Mouse (Mus musculus): ENCODE results near the gene Tnks1bp1. TPM values are rescaled to one million over a fixed set of nuclear protein-coding genes. Genes with fewer than 3 reads are reported as not detected.
A peak's percentile ranks its signal among the peaks of the same experiment; 100 is the strongest.

Tnks1bp1 gene
- polyA plus RNA-seq, 1 experiment from 2014 or later = 7.0 TPM

DNA sequence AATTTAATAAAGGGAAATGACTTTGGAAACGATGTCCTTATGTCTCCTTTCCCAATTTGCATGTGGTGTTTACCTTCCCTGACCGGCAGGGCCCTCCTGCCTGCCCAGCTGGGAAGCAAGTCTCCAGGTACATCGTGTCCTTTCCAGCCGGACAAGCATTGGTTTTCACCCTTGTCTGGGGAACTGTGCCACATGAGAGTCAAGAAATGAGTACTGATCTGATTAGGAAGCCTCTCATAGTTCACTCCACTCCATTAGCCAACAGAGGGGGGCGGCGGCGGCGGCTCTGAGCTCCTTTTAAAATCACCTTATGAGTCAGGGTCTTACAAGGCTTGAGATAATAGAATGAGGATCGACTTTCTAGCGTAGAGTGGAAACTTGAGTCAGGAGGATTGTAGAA, 741 bp upstream of the Tnks1bp1 start:
- peaks cover 20% of the 10 kb centered on the region for H3K4me1 ChIP-seq (ENCODE audit: control insufficient read depth, insufficient read depth, low read length)
- 66% methylated on average over 10 of the region's 10 CpGs for WGBS
- DNase-seq (ENCODE audit: low spot score) (peak; percentile 27), ATAC-seq (ENCODE audit: insufficient number of reproducible peaks, low FRiP score, low TSS enrichment, low read depth) (no peak)
- H3K9ac ChIP-seq (ENCODE audit: low read length) = 0 out of 2 replicates have a peak overlapping the region, but pooled peaks have one; percentile 43
- no peaks in the 10 kb centered on the region for H3K9me3 ChIP-seq (ENCODE audit: control insufficient read depth, low read length)
- H3K27me3 ChIP-seq (ENCODE audit: control insufficient read depth, insufficient read depth, low read length) = no peaks in the 10 kb centered on the region
- H3K27ac ChIP-seq (replicated peaks; ENCODE audit: low read depth, low read length) = no peak overlapping the region
- peaks cover 27% of the 10 kb centered on the region for H3K36me3 ChIP-seq (ENCODE audit: control insufficient read depth, insufficient read depth, low read length)
- H3K4me2 ChIP-seq (ENCODE audit: low read depth, severe bottlenecking) = peak overlapping the region; percentile 63; the same call in 1 of the 2 replicates
- peak overlapping the region; percentile 79; the same call in 1 of the 2 replicates for H3K4me3 ChIP-seq (ENCODE audit: low read depth, low read length)

DNA sequence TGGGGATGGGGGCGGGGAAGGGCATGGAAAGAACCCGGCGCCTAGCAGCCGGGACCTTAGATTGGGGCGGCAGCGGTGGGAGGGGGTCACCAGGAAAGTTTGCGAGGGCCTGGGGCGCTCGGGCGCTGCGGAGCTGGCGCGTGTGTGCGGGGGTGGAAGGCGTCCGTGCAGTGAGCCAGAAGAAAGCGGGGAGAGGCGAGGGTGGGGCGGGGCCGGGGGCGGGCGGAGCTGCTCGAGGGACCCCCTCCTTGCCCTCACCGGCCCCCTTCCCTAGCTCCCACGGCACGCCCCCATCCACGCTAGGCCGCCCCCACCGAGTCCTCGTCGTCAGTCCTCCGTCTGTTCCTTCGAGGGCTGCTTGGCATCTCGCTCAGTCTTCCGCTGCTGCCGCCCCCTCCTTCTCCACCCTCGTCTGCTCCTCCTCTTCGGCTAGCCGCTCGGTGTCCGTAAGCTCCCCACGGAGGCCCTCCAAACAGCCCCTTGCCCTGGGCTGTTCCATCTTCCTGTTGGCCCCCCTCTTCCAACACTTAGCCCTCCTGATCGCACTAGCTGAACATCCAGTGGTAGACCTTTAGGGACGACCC, 438 bp downstream of the Tnks1bp1 start:
- Histone ChIP-seq H3K36me3 (ENCODE audit: control insufficient read depth, insufficient read depth, low read length) (peaks cover 20% of the 10 kb centered on the region), H3K4me1 (ENCODE audit: control insufficient read depth, insufficient read depth, low read length) (peaks cover 20% of the 10 kb centered on the region)

DNA sequence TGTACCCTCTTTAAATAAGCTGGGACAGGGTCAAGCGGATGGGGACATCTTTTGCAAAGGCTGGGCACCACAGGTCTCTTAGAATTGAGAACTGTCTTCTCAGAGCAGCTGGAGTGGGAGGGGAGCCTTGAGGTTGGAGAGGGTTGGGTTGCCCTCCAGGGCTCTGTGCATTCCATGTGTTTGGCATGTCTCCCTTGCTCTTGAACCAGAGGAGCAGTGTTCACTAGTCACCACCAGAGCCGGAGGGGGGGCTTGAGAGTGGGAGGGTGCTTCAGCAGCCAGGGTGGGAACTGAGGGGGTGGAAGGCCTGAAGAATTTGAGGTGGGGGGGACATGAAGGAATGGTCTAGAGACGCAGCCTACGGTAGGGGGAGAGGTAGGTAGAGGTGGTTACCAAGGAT, 1.5 kb downstream of the Tnks1bp1 start:
- DNase-seq (ENCODE audit: low spot score) = no peak
- Histone ChIP-seq H3K9me3 (ENCODE audit: control insufficient read depth, low read length) (no peaks in the 10 kb centered on the region), H3K4me3 (ENCODE audit: low read depth, low read length) (no peak overlapping the region; the same call in 1 of the 2 replicates), H3K9ac (ENCODE audit: low read length) (no peak overlapping the region), H3K27ac (replicated peaks; ENCODE audit: low read depth, low read length) (no peak overlapping the region), H3K27me3 (ENCODE audit: control insufficient read depth, insufficient read depth, low read length) (no peaks in the 10 kb centered on the region), H3K4me1 (ENCODE audit: control insufficient read depth, insufficient read depth, low read length) (peaks cover 20% of the 10 kb centered on the region), H3K4me2 (ENCODE audit: low read depth, severe bottlenecking) (peak overlapping the region; percentile 45; the same call in 1 of the 2 replicates), H3K36me3 (ENCODE audit: control insufficient read depth, insufficient read depth, low read length) (peaks cover 14% of the 10 kb centered on the region)
- ATAC-seq (ENCODE audit: insufficient number of reproducible peaks, low FRiP score, low TSS enrichment, low read depth) = no peak
- WGBS = 81% methylated on average over 4 of the region's 4 CpGs

More for the DNA sequence above, 438 bp downstream of the Tnks1bp1 start:
- WGBS = 0% methylated on average over 29 of the region's 44 CpGs
- Histone ChIP-seq H3K27ac (replicated peaks; ENCODE audit: low read depth, low read length) (peak overlapping the region; percentile 79), H3K4me2 (ENCODE audit: low read depth, severe bottlenecking) (peak overlapping the region; percentile 63), H3K4me3 (ENCODE audit: low read depth, low read length) (peak overlapping the region; percentile 79), H3K9ac (ENCODE audit: low read length) (peak overlapping the region; percentile 70), H3K27me3 (ENCODE audit: control insufficient read depth, insufficient read depth, low read length) (no peaks in the 10 kb centered on the region), H3K9me3 (ENCODE audit: control insufficient read depth, low read length) (no peaks in the 10 kb centered on the region)
- DNase-seq (ENCODE audit: low spot score) (peak; percentile 71), ATAC-seq (ENCODE audit: insufficient number of reproducible peaks, low FRiP score, low TSS enrichment, low read depth) (peak; percentile 67)

DNA sequence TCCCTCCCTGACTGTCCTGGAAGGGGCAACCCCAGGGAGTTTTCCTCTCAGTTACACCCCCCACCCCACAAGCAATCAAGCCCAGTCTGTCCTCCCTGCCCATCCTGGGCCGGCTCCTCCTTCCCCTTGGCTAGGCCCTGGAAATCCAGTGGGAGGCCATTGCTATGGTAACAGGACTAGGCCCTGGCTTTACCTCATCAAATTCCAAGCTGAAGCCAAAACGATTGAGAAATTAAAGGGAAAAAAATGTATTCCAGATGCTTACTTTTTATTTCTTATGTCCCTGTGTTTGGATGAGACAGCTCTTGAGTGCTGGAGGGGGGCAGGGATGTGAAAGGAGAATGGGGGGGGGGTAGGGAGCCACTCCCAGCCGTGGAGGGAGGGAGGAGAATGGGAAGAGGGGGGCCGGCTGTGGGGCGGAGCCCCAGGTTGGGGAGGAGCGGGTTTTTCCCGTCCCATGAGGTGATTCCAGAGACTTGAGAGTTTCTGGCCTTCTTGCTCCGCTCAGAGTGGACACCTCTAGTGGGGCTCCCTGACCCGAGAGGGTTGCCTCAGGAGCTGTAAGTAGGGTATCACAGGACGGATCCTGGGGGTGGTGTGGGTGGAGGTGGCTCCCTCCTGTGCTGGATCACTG, 2.3 kb downstream of the Tnks1bp1 start:
- Histone ChIP-seq H3K9ac (ENCODE audit: low read length) (peak overlapping the region; percentile 37), H3K27me3 (ENCODE audit: control insufficient read depth, insufficient read depth, low read length) (no peaks in the 10 kb centered on the region), H3K36me3 (ENCODE audit: control insufficient read depth, insufficient read depth, low read length) (peaks cover 9% of the 10 kb centered on the region), H3K9me3 (ENCODE audit: control insufficient read depth, low read length) (no peaks in the 10 kb centered on the region), H3K4me1 (ENCODE audit: control insufficient read depth, insufficient read depth, low read length) (peaks cover 20% of the 10 kb centered on the region), H3K27ac (replicated peaks; ENCODE audit: low read depth, low read length) (peak overlapping the region; percentile 56; the same call in 1 of the 2 replicates), H3K4me3 (ENCODE audit: low read depth, low read length) (peak overlapping the region; percentile 14; the same call in 1 of the 2 replicates), H3K4me2 (ENCODE audit: low read depth, severe bottlenecking) (peak overlapping the region; percentile 45)
- WGBS = 9% methylated on average over 10 of the region's 10 CpGs
- peak; percentile 42 for ATAC-seq (ENCODE audit: insufficient number of reproducible peaks, low FRiP score, low TSS enrichment, low read depth)
- peak; percentile 59 for DNase-seq (ENCODE audit: low spot score)

DNA sequence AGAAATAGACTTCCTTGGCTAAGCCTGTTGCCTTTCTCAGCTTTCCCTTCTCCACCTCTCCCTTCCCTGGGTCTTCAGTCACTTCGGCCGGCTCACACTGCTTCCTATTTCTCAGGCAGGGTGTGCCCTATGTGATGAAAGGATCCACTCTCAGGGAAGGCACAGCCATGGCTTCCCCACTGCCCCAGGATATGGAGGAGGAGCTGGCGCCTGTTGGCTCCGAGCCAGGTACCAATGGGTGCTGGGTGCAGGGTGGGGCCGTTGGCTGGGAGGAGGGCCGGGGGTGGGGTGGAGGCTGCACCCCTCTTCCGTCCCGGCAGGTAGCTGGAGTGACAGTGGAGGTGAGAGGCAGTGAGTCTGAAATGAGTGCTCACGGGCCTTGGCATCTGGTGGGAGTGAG, 2.9 kb downstream of the Tnks1bp1 start:
- WGBS = 55% methylated on average over 9 of the region's 9 CpGs
- no peak overlapping the region; the same call in 1 of the 2 replicates for H3K9ac ChIP-seq (ENCODE audit: low read length)
- no peak; the same call in 1 of the 2 replicates for ATAC-seq (ENCODE audit: insufficient number of reproducible peaks, low FRiP score, low TSS enrichment, low read depth)
- peak overlapping the region; percentile 14; the same call in 1 of the 2 replicates for H3K4me3 ChIP-seq (ENCODE audit: low read depth, low read length)
- no peaks in the 10 kb centered on the region for H3K27me3 ChIP-seq (ENCODE audit: control insufficient read depth, insufficient read depth, low read length)
- H3K27ac ChIP-seq (replicated peaks; ENCODE audit: low read depth, low read length) = 0 out of 2 replicates have a peak overlapping the region, but pooled peaks have one; percentile 56
- H3K9me3 ChIP-seq (ENCODE audit: control insufficient read depth, low read length) = no peaks in the 10 kb centered on the region
- peak overlapping the region; percentile 45 for H3K4me2 ChIP-seq (ENCODE audit: low read depth, severe bottlenecking)
- DNase-seq (ENCODE audit: low spot score) = no peak
- H3K4me1 ChIP-seq (ENCODE audit: control insufficient read depth, insufficient read depth, low read length) = peaks cover 20% of the 10 kb centered on the region
- H3K36me3 ChIP-seq (ENCODE audit: control insufficient read depth, insufficient read depth, low read length) = peaks cover 11% of the 10 kb centered on the region

DNA sequence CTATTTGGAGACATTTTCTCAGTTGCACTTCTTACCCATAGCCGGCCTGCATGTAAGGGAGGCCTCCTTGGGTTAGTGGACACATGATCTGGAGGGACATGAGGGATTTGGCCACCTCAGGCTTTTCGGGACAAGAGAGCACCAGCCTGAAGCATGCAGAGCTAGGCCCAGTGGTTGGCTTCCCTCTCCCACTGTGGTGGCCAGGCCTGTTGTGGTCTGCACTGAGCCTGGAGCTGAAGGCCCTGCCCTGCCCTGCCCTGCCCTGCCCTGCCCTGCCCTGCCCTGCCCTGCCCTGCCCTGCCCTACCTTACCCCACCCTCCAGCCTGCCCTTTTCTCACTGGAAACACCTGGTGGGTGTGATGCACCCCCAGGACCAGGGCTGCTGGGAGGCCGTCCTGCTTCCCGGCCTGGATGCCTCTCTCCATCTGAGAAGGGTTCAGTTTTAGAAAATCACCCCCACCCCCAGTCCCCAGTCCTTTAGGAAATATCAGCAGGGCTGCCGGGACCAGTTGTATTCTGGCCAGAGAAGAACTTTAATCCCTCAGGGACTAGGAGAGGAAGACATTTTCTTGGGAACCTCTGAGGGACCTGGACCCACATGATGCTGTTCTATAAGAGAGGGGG, 5.5 kb downstream of the Tnks1bp1 start:
- Histone ChIP-seq H3K4me3 (ENCODE audit: low read depth, low read length) (no peak overlapping the region), H3K36me3 (ENCODE audit: control insufficient read depth, insufficient read depth, low read length) (peaks cover 10% of the 10 kb centered on the region; the same call in 1 of the 2 replicates), H3K4me1 (ENCODE audit: control insufficient read depth, insufficient read depth, low read length) (peaks cover 20% of the 10 kb centered on the region), H3K9ac (ENCODE audit: low read length) (no peak overlapping the region), H3K4me2 (ENCODE audit: low read depth, severe bottlenecking) (no peak overlapping the region), H3K9me3 (ENCODE audit: control insufficient read depth, low read length) (no peaks in the 10 kb centered on the region), H3K27ac (replicated peaks; ENCODE audit: low read depth, low read length) (no peak overlapping the region), H3K27me3 (ENCODE audit: control insufficient read depth, insufficient read depth, low read length) (no peaks in the 10 kb centered on the region)
- WGBS = 81% methylated on average over 5 of the region's 5 CpGs
- DNase-seq (ENCODE audit: low spot score) (no peak), ATAC-seq (ENCODE audit: insufficient number of reproducible peaks, low FRiP score, low TSS enrichment, low read depth) (no peak)

DNA sequence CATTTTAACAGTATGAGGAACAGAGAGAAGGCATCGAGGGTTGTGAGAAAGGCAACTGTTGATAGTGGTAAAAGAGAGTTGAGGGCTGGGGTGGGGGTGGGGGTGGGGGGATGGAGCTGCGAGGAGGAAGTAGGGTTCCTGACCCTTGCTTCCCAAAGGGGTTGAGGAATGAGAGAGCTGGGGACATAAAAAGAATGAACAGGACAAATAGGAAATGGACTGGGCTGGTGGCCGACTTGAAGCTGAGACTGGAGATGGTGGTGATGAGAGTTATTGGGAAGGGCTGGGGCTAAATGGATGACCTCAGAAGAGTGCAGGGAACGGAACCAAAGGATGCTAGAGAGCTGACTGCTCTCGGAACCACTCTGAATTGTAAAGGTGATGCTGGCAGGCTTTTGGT, 8.9 kb downstream of the Tnks1bp1 start:
- 73% methylated on average over 5 of the region's 5 CpGs for WGBS
- H3K4me2 ChIP-seq (ENCODE audit: low read depth, severe bottlenecking) = no peak overlapping the region
- ATAC-seq (ENCODE audit: insufficient number of reproducible peaks, low FRiP score, low TSS enrichment, low read depth) (no peak), DNase-seq (ENCODE audit: low spot score) (no peak)
- no peaks in the 10 kb centered on the region for H3K9me3 ChIP-seq (ENCODE audit: control insufficient read depth, low read length)
- no peak overlapping the region for H3K4me3 ChIP-seq (ENCODE audit: low read depth, low read length)
- H3K4me1 ChIP-seq (ENCODE audit: control insufficient read depth, insufficient read depth, low read length) = no peaks in the 10 kb centered on the region
- no peak overlapping the region for H3K9ac ChIP-seq (ENCODE audit: low read length)
- peaks cover 22% of the 10 kb centered on the region for H3K36me3 ChIP-seq (ENCODE audit: control insufficient read depth, insufficient read depth, low read length)
- no peak overlapping the region for H3K27ac ChIP-seq (replicated peaks; ENCODE audit: low read depth, low read length)
- no peaks in the 10 kb centered on the region for H3K27me3 ChIP-seq (ENCODE audit: control insufficient read depth, insufficient read depth, low read length)

DNA sequence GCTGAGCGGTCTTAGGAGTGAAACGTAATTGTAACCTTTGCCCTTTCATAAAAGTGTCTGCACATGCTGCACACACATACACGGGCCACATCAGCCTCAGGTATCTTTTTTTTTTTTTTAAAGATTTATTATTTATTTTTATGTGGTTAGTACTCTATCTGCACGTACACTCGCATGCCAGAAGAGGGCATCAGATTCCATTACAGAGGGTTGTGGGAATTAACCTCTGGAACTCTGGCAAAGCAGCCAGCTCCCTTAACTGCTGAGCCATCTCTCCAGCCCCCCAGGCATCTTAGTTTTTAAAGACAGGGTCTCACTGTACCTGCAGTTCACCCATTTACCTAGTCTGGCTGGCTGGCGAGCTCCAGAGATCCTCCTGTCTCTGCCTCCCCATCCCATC, 11.9 kb downstream of the Tnks1bp1 start:
- no peak for ATAC-seq (ENCODE audit: insufficient number of reproducible peaks, low FRiP score, low TSS enrichment, low read depth)
- DNase-seq (ENCODE audit: low spot score) = no peak
- Histone ChIP-seq H3K4me1 (ENCODE audit: control insufficient read depth, insufficient read depth, low read length) (no peaks in the 10 kb centered on the region), H3K9ac (ENCODE audit: low read length) (no peak overlapping the region), H3K4me2 (ENCODE audit: low read depth, severe bottlenecking) (no peak overlapping the region), H3K36me3 (ENCODE audit: control insufficient read depth, insufficient read depth, low read length) (peaks cover 18% of the 10 kb centered on the region), H3K4me3 (ENCODE audit: low read depth, low read length) (no peak overlapping the region), H3K9me3 (ENCODE audit: control insufficient read depth, low read length) (no peaks in the 10 kb centered on the region), H3K27ac (replicated peaks; ENCODE audit: low read depth, low read length) (no peak overlapping the region), H3K27me3 (ENCODE audit: control insufficient read depth, insufficient read depth, low read length) (no peaks in the 10 kb centered on the region)
- 89% methylated on average over 6 of the region's 6 CpGs for WGBS
